Mouse (Mus musculus) cortical plate, adult 2 months (tissue): ENCODE measurements around the gene Ldah.

ENCODE experiments used
- CTCF ChIP-seq: fragments of 200-500 bp; IDR thresholded peaks from 2 replicates; pipeline ENCODE4 v1.5.1; 2011; ENCODE audit warnings: mild to moderate bottlenecking, control low read depth, low read length; ENCODE audit not compliant: insufficient read depth; ENCODE audit errors: extremely low read depth
- POLR2A ChIP-seq: fragments of 200-500 bp; IDR thresholded peaks from 2 replicates; pipeline ENCODE4 v1.6.1; 2011; ENCODE audit warnings: mild to moderate bottlenecking, low read length, control low read depth; ENCODE audit not compliant: insufficient read depth; ENCODE audit errors: extremely low read depth

DNA sequence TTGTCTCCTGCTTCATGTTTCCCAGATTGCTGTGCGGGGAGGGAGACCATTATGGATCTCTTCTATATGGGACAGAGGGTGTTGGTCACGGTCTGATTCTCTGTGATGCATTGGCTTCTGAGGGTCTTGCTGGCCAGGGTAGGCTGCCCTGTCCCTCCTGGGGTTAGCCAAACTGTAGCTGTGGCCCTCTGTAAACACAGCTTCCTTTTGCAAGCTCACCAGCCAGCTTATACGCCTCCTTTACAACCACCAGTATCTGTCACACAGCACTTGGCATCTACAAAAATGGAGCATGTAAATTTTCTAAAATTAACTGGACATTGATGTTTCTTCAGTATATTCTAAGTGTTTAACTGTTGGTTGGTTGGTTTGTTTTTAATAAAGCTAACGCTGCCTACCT lies 67.5 kb downstream of the Ldah start:
- TF ChIP-seq CTCF (no peak), POLR2A (no peak)
